Mouse (Mus musculus): ENCODE measurements around the gene Arhgef3. TPM values are rescaled to one million over a fixed set of nuclear protein-coding genes. Genes with fewer than 3 reads are reported as not detected.

The Arhgef3 gene
- polyA plus RNA-seq, 1 experiment from 2014 or later, result 4.2 TPM

DNA sequence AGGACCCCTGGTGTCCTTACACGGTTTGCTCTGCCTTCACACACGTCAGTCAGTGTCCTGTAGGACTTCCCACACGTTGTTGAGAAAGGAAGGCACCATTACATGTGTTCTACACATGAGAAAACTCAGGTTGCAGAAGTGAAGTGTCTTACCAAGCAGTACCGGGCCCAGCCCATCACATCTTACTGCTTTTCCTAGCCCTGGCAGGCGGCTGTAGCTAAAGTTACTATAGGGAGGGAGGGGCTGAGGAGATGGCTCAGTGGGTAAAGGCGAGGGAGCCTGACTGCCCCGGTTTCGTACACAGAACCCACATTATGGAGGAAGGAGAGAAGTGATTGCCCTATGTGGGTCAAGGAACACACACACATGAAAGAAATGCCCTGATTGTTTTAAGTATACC, 116.8 kb downstream of the Arhgef3 start:
- H3K9me3 ChIP-seq, result no peaks in the 10 kb centered on the region
- H3K4me3 ChIP-seq, result no peak overlapping the region
- no peak for ATAC-seq (ENCODE audit: low FRiP score, low read depth)
- H3K9ac ChIP-seq, result no peak overlapping the region
- WGBS, result 85% methylated on average over 8 of the region's 8 CpGs
- peaks cover 14% of the 10 kb centered on the region for H3K4me1 ChIP-seq
- no peaks in the 10 kb centered on the region for H3K27me3 ChIP-seq (replicated peaks)
- H3K36me3 ChIP-seq, result no peaks in the 10 kb centered on the region
- H3K27ac ChIP-seq, result no peak overlapping the region
- H3K4me2 ChIP-seq (replicated peaks), result no peak overlapping the region

DNA sequence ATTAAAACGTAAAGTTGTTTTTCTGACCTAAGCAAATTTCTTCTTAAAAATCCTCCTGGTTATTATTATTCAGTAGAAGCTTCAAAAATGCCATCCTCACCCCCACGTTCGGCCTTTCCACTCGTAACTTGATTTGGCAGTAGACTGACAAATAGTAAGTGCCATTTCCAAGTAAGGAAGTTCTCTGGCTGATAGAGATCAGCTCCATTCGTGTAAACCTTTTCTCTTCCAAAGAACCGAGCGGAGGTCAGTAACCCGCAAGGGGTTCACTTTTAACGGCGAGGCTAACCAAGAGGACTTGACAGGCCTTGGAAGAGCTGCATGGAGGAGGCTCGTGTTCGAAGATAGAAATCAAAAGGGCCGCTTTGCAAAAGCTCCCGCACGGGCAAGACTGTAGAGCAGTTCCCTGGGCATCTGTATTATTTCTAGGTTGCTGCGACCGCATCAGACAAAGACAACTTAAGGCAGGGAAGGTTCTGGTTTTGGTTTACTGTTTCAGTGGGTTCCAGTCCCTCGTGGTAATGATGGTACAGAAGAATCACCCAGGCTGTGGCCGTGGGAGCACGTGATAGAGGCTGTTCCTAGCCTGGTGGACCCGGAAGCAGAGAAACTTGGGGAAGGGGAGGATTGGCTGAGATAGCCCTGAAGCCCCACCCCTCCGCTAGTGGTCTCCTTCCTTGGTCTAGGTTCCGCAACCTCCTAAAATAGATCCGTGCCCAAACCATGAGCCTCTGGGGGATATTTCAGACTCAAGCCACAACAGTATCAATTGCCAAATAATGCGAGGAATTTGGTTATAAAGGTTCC, 117.5 kb downstream of the Arhgef3 start:
- H3K9ac ChIP-seq, result no peak overlapping the region
- H3K4me2 ChIP-seq (replicated peaks), result no peak overlapping the region
- no peak overlapping the region for H3K4me3 ChIP-seq
- H3K27me3 ChIP-seq (replicated peaks), result no peaks in the 10 kb centered on the region
- H3K4me1 ChIP-seq, result peaks cover 14% of the 10 kb centered on the region
- ATAC-seq (ENCODE audit: low FRiP score, low read depth), result no peak
- H3K27ac ChIP-seq, result no peak overlapping the region
- 92% methylated on average over 25 of the region's 25 CpGs for WGBS
- H3K9me3 ChIP-seq, result no peaks in the 10 kb centered on the region
- no peaks in the 10 kb centered on the region for H3K36me3 ChIP-seq

DNA sequence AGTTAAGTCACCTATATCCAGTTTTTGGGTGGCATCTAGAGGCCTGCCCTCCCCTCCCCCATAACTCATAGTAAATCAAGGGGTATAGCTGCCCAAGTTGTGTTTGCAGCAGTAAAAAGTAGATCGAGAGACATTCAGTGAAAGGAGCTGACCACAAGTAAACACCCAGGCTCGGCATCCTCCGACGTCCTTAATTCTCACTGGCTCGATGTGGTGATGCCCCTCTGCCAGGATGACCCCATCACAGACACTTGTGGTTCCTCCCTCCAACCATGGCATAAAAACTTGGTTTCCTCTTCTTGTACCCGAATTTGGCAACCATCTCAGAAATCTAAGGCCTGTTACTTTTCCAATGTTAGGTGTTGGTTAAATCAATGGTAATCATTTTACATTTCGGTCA, 118.4 kb downstream of the Arhgef3 start:
- no peaks in the 10 kb centered on the region for H3K27me3 ChIP-seq (replicated peaks)
- H3K4me1 ChIP-seq, result peaks cover 14% of the 10 kb centered on the region
- no peak overlapping the region for H3K4me2 ChIP-seq (replicated peaks)
- ATAC-seq (ENCODE audit: low FRiP score, low read depth), result no peak
- H3K4me3 ChIP-seq, result no peak overlapping the region
- no peak overlapping the region for H3K27ac ChIP-seq
- WGBS, result 93% methylated on average over 7 of the region's 7 CpGs
- H3K9me3 ChIP-seq, result no peaks in the 10 kb centered on the region
- no peaks in the 10 kb centered on the region for H3K36me3 ChIP-seq
- no peak overlapping the region for H3K9ac ChIP-seq

DNA sequence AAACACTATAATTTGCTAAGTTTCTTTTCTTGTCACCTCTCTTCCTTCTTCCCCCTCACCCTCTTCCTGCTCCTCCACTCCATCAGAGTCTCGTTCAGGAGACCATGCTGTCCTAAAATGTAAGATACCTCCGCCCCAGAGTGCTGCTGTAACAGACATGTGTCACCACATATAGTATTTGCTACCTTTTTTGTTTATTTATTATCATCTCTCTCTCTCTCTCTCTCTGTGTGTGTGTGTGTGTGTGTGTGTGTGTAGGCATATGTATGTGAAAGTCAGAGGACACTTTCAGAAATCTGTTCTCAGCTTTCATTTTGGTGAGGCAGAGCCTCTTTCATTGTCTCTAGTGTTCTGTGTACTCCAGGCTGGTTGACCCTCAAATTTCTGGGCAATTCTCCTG, 119.0 kb downstream of the Arhgef3 start:
- Histone ChIP-seq H3K27ac (no peak overlapping the region), H3K36me3 (no peaks in the 10 kb centered on the region), H3K4me3 (no peak overlapping the region), H3K4me1 (peaks cover 14% of the 10 kb centered on the region), H3K4me2 (replicated peaks) (no peak overlapping the region), H3K9ac (no peak overlapping the region), H3K9me3 (no peaks in the 10 kb centered on the region), H3K27me3 (replicated peaks) (no peaks in the 10 kb centered on the region)
- 82% methylated on average over 2 of the region's 2 CpGs for WGBS
- no peak for ATAC-seq (ENCODE audit: low FRiP score, low read depth)

DNA sequence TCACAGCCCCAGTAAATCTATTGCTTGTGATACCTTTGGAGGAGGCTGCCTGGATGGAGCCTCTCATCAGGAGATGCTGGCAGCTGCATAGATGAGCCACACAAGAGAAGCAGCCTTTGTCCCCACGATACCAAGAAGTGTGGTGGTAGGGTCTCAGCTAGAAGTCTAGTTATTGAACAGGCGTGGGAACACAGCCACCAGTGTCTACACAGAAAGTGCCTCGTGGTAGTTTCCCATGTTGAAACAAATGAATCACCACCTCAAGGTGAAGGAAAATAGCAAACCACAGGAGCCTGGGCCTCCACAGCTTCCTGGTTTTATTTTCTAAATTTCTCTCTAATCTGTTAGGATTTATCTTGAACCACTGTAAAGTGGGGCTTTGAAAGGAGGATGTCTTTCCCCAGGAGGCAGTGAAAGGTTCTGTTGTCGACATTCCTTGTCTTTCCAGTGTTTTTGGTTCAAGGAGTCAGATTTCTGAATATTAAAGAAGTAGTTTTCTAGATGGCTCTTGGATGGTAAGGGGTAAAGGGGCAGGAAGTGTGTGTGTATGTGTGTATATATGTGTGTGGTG, 119.7 kb downstream of the Arhgef3 start:
- no peak overlapping the region for H3K9ac ChIP-seq
- no peak overlapping the region for H3K4me2 ChIP-seq (replicated peaks)
- 72% methylated on average over 4 of the region's 4 CpGs for WGBS
- H3K9me3 ChIP-seq, result no peaks in the 10 kb centered on the region
- peaks cover 14% of the 10 kb centered on the region for H3K4me1 ChIP-seq
- H3K27ac ChIP-seq, result no peak overlapping the region
- H3K36me3 ChIP-seq, result no peaks in the 10 kb centered on the region
- H3K4me3 ChIP-seq, result no peak overlapping the region
- no peaks in the 10 kb centered on the region for H3K27me3 ChIP-seq (replicated peaks)
- no peak for ATAC-seq (ENCODE audit: low FRiP score, low read depth)

DNA sequence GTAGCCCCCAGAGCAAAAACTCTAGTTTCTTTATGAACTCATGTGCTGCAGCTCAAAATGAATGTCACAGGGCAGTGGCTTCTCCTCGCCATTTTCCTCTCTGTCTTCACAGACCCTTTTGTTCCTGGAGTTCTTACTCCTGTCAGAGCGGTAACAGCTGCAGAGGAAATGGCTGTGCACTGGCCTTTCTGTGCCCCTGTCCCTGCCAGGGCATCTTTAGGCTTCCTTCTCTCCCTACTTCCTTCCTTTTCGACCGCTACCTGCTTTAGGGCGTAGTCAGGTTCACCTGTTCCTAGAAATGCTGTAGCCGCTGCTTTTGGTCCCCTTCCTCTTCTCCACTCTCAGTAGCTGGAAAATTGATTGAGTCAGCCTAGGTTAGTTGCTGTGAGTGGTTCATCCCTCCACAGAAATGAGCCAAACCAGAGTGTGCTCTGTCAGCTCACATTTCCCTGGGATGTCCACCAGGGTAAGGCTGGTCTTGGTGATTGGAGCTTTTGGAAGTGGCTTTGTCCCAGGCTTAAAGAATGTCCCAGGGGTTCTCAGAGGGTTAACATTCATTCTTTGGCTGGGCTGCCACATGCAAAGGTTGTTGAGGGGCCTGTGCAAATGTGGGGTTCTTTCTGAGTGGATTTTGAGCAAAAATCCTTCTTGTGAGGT, 121.3 kb downstream of the Arhgef3 start:
- H3K27ac ChIP-seq, result no peak overlapping the region
- 0 out of 2 replicates have a peak, but pooled peaks cover 4% of the 10 kb centered on the region for H3K4me1 ChIP-seq
- ATAC-seq (ENCODE audit: low FRiP score, low read depth), result no peak
- H3K36me3 ChIP-seq, result no peaks in the 10 kb centered on the region
- H3K27me3 ChIP-seq (replicated peaks), result no peaks in the 10 kb centered on the region
- H3K9me3 ChIP-seq, result no peaks in the 10 kb centered on the region
- 70% methylated on average over 6 of the region's 6 CpGs for WGBS
- H3K9ac ChIP-seq, result no peak overlapping the region
- no peak overlapping the region for H3K4me2 ChIP-seq (replicated peaks)
- no peak overlapping the region for H3K4me3 ChIP-seq

DNA sequence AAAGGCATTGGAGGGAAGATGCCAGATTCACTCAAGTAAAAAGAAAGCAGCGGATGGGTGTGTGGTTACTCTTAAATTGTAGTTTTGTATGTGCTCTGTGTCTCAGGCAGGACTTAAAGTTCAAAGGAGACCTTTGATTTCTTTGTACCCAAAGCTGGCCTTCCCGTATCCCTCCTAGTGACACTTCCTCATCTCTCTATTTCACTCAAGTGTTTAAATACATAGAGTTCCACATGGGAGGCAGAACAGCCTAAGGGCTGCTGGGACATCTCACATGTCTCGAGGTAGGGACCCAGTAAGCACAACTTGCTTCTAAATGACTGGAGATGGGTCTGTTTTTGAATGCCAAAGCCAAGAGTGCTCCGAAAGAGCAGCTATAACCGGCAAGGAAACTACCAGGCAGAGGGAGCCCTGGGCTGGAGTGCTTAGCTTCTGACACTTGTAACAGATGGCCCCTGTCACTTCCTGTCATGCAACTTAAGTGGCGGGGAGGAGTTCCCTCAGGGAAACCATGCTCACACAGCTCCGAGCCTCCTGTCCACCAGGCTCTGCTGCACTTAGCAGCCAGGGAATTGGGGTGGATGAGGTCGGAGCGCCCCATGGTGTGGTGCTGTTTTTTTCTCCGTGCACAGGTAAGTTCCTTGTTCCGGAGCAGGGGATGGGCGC, 123.0 kb downstream of the Arhgef3 start:
- Histone ChIP-seq H3K9ac (no peak overlapping the region), H3K9me3 (no peaks in the 10 kb centered on the region), H3K4me3 (no peak overlapping the region), H3K27ac (no peak overlapping the region), H3K4me2 (replicated peaks) (no peak overlapping the region), H3K36me3 (no peaks in the 10 kb centered on the region), H3K4me1 (0 out of 2 replicates have a peak, but pooled peaks cover 4% of the 10 kb centered on the region), H3K27me3 (replicated peaks) (no peaks in the 10 kb centered on the region)
- WGBS, result 60% methylated on average over 12 of the region's 12 CpGs
- no peak for ATAC-seq (ENCODE audit: low FRiP score, low read depth)

DNA sequence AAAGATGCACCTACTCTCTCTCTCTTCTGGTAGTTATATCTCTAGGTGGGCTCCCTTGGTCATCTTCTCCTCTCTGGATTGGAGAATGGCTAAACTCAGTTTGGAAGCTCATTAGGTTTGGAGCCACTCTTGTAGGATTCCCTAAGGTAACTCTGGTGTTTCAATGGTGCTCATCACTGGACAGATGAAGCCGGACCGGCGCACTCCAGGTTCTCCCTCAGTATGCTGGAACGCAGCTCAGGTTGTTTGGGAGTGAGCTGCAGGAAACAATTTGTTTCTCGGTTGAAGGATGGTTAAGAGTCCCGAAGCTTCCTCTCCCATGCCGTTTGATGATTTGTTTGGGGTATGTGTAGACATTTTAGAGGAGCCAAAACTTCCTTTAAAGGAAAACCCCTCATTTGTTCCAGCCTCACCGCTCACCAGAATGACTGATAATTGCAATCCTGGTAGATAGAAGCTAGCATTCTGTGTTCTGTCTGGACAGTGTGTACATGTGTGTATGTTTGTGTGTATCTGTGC, 124.0 kb downstream of the Arhgef3 start:
- H3K4me2 ChIP-seq (replicated peaks), result no peak overlapping the region
- H3K9me3 ChIP-seq, result no peaks in the 10 kb centered on the region
- no peak overlapping the region for H3K4me3 ChIP-seq
- H3K36me3 ChIP-seq, result no peaks in the 10 kb centered on the region
- no peak overlapping the region for H3K9ac ChIP-seq
- H3K27me3 ChIP-seq (replicated peaks), result no peaks in the 10 kb centered on the region
- no peak overlapping the region for H3K27ac ChIP-seq
- 0 out of 2 replicates have a peak, but pooled peaks cover 4% of the 10 kb centered on the region for H3K4me1 ChIP-seq
- ATAC-seq (ENCODE audit: low FRiP score, low read depth), result no peak
- 86% methylated on average over 8 of the region's 8 CpGs for WGBS

DNA sequence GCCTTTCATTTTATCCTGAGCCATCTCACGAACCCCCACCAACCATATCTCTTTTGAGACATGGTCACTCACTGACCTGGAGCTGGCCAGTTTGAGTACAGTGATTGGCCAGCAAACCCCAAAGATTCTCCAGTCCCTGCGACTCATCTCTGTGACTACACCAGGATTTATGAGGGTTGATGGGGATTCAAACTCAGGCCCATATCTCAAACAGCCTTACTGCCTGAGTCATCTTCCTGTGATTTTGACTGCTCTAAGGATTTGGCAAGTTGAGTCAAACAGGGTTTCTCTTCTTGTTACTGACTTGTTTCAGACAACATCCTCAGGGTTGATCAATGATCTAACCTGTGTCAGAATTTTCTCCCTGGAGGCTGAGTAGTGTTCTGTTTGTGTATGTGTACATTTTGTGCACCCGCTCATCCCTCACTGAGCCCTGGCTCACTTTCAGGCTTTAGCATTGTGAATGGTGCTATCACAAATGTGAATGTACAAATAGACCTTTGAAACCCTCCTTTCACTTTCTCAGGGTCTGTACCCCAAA, 124.9 kb downstream of the Arhgef3 start:
- Histone ChIP-seq H3K4me3 (no peak overlapping the region), H3K4me2 (replicated peaks) (no peak overlapping the region), H3K9me3 (no peaks in the 10 kb centered on the region), H3K36me3 (no peaks in the 10 kb centered on the region), H3K4me1 (0 out of 2 replicates have a peak, but pooled peaks cover 4% of the 10 kb centered on the region), H3K9ac (no peak overlapping the region), H3K27ac (no peak overlapping the region), H3K27me3 (replicated peaks) (no peaks in the 10 kb centered on the region)
- 84% methylated on average over 3 of the region's 3 CpGs for WGBS
- no peak for ATAC-seq (ENCODE audit: low FRiP score, low read depth)

DNA sequence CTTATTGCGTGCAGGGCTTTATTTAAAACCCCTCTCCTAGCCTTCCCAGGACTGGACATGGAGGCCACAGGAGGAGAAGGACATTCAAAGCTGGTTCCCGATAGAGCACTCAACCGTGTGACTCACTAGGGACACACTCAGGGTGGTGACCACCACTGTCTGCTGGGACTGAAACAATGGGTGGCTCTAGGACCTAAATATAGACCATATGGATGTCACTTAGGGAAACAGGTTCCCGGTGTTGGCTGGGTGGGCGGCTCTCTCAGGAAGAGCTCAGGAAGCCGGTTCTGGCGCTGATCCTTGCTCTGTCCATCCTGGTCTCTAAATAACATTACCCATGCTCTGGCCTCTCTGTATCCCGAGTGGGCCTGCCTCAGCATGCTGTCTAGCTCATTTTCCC, 127.6 kb downstream of the Arhgef3 start:
- Histone ChIP-seq H3K4me3 (no peak overlapping the region), H3K9me3 (no peaks in the 10 kb centered on the region), H3K27ac (no peak overlapping the region), H3K27me3 (replicated peaks) (no peaks in the 10 kb centered on the region), H3K36me3 (no peaks in the 10 kb centered on the region), H3K4me1 (no peaks in the 10 kb centered on the region), H3K9ac (no peak overlapping the region), H3K4me2 (replicated peaks) (no peak overlapping the region)
- WGBS, result 89% methylated on average over 8 of the region's 8 CpGs
- ATAC-seq (ENCODE audit: low FRiP score, low read depth), result no peak

DNA sequence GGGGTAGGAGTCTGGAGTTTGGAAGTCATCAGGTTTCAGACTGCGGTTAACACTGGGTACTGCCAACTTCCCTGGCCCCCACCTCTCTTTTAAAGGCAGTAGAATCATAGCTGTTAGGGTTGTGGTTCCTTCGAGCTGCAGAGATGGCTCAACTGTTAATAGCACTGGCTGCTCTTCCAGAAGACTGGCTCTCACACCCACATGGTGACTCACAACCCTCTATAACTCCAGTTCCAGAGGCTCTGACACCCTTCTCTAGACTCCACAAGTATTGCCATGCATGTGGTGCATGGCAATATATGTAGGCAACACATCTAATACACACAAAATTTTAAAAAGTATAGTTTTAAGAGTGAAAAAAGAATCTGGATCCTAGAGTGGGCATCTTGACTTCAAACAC, 128.1 kb downstream of the Arhgef3 start:
- no peak overlapping the region for H3K9ac ChIP-seq
- H3K4me2 ChIP-seq (replicated peaks), result no peak overlapping the region
- no peak overlapping the region for H3K4me3 ChIP-seq
- H3K4me1 ChIP-seq, result no peaks in the 10 kb centered on the region
- no peak overlapping the region for H3K27ac ChIP-seq
- no peaks in the 10 kb centered on the region for H3K9me3 ChIP-seq
- no peak for ATAC-seq (ENCODE audit: low FRiP score, low read depth)
- 85% methylated on average over 2 of the region's 2 CpGs for WGBS
- H3K27me3 ChIP-seq (replicated peaks), result no peaks in the 10 kb centered on the region
- no peaks in the 10 kb centered on the region for H3K36me3 ChIP-seq

DNA sequence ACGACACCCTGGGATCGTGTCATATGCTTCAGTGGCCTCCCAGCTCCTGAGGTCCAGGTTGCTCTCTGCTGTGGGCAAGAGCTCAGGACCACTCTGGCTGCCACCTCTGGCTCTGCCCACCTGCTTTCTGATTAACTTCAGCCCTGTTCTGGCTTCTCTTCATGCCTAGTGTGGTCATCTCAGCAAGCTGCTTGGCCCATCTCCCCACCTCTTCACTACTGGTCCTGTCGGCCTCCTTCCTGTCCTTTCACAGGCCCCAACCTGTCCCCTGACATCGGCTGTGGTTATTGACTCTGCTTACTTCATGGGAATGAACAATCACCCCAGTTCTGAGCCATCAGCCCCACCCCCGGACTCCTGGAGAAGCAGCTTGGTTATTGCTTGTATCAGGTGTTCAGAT, 128.9 kb downstream of the Arhgef3 start:
- no peak for ATAC-seq (ENCODE audit: low FRiP score, low read depth)
- Histone ChIP-seq H3K36me3 (no peaks in the 10 kb centered on the region), H3K9ac (no peak overlapping the region), H3K4me2 (replicated peaks) (no peak overlapping the region), H3K27me3 (replicated peaks) (no peaks in the 10 kb centered on the region), H3K4me3 (no peak overlapping the region), H3K4me1 (no peaks in the 10 kb centered on the region), H3K27ac (no peak overlapping the region), H3K9me3 (no peaks in the 10 kb centered on the region)
- WGBS, result 85% methylated on average over 5 of the region's 5 CpGs

Measured in neural tube, embryonic 12.5 days (tissue).